Mouse (Mus musculus): ENCODE measurements around the gene 2210407C18Rik. TPM values are rescaled to one million over a fixed set of nuclear protein-coding genes. Genes with fewer than 3 reads are reported as not detected.
A peak's percentile ranks its signal among the peaks of the same experiment; 100 is the strongest.

The 2210407C18Rik gene
- not detected for total RNA-seq (2021)

DNA sequence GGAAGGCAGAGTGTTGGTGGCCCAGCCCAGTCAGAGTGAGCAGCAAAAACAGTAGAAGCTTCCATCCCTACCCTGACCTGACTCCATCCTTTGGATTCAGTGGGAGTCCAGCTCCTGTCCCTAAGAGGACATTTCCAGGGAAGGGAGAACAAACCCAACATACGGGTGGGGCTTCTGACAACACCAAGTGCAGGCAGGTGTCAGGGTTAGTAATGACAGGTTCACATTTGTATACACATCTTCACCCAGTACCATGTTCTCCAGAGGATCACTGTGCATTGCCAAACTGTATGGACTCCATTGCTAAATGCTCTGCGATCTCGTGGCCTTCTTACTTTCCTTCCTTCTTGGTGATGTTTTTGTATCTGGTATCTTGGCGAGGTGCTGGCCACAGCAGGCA is at the start of gene 2210407C18Rik:
Gene 2210407C18Rik, minus strand, starts transcription at position 101 of the 400 bp plus-strand sequence.
- intact Hi-C loops (cut with DNase I), result loop anchor here (10.0 kb wide), 1 partner anchor 331 kb away; no protein-coding TSS in a partner anchor

DNA sequence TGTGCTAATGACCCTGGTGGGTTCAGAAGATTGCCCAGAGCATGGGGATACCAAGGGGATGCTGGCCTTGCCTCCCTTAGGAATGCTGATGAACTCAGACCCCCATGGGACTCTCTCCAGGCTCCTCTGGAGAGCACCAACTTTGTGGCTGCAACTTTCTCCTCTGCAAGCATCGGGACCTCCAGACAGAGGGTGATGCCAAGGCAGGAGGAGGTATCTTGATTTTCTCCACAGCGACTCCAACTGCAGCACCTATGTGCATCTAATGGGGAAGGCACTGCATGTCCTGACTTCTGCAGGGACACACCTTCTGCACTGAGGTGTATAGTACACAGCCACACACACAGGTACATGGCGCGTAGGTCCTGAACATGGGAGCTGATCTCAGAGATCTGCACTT is 42.7 kb upstream of the 2210407C18Rik start, which contains the start of gene Olfr322:
Gene Olfr322, plus strand, starts transcription at position 187 of the 400 bp plus-strand sequence.
- DNase-seq (ENCODE audit: low spot score in 2 of 2), result no peak
- intact Hi-C loops (cut with DNase I), result no loop called here

More for the DNA sequence above, at the start of gene 2210407C18Rik:
- DNase-seq (ENCODE audit: low spot score in 2 of 2), result no peak

DNA sequence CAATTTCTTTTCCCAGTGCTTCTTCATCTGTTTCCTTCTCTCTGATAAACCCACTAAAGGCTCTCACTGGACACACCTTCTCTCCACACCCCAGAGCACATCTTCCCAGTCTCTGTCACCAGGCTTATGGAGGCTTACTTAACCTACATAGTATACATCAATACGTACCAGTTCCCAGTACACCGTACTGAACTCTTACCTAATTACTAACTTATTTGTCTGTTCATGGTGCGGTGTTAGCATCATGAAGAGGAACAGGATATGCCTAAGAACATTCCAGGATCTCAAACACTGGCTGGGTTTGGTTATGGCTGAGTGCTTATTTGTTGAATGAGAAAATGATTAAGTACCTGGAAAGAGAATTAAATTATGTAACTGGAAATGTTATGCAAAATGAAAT is 39.3 kb upstream of the 2210407C18Rik start:
- intact Hi-C loops (cut with DNase I), result no loop called here
- DNase-seq (ENCODE audit: low spot score in 2 of 2), result no peak

DNA sequence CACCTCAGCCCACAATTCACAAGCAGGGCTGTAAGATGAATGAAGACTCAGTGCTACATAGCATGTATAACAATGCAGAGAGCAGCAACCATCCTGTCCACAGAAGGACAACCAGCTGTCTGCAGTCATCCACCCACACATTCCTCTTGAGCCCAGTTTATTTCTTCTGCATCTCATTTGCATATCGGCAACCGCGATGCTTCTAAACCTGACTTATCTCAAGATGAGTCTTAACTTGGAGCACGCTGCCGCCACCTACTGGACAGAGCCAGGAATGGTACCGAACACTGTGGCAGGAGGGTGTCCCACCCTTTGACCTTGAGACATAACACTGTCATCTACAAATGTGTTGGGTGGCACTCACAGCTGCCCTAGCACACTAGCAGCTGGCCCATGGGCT is 27.5 kb upstream of the 2210407C18Rik start:
- DNase-seq (ENCODE audit: low spot score in 2 of 2), result peak; percentile 6 to 56
- intact Hi-C loops (cut with DNase I), result no loop called here

DNA sequence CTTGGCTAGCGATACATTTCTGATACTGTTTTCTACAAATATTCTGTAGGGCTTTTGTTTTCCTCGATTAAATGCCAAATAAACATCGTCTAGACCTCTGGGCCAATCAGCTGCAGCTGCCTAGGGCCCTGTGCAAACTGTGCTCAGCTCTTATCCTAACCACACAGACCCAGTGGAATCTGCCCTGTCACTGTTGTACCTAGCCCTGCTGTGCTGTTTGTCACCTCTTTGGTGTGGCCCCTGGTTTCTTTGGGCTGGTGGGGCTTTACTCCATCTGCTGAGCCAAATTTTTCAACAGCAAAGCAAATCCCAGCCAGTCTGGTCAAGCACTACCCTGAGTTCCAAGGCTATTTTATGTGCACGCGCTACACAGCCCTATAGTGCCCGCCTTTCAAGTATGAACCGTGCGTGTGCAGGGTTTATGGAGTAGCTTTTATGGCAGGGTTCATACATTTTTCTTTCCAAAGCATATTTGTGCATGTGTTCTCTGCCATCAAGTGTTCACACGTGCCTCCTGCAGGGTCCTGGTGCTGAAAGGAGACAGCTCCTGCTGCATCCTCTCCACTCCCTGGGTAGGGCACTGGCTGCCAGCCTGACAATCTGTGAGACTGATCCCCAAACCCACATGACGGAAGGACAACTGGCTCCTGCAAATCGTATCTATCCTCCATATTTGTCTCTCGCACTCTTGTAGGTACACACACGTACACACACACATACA is 25.9 kb upstream of the 2210407C18Rik start:
- intact Hi-C loops (cut with DNase I), result no loop called here

DNA sequence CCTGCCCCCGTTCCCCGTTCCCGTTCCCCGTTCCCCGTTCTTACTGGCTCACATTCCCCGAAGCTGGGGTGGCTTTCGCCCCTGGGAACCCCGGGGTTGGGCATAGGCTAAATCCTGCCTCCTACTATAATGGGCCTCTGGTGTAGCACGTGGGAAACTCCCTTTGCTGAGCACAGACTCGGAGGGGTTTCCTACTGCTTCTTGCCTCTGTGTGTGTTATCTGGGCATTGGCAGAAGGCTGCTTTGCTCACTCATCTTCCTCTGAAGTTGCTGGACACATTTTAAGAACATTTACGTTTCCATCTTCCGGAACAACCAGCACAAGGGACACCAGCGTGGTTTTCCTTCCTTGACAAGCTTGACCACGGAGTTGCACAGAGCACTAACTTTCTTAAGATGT is 25.2 kb upstream of the 2210407C18Rik start:
- intact Hi-C loops (cut with DNase I), result no loop called here
- DNase-seq (ENCODE audit: low spot score in 2 of 2), result no peak

More for the DNA sequence above, 25.9 kb upstream of the 2210407C18Rik start:
- no peak for DNase-seq (ENCODE audit: low spot score in 2 of 2)

DNA sequence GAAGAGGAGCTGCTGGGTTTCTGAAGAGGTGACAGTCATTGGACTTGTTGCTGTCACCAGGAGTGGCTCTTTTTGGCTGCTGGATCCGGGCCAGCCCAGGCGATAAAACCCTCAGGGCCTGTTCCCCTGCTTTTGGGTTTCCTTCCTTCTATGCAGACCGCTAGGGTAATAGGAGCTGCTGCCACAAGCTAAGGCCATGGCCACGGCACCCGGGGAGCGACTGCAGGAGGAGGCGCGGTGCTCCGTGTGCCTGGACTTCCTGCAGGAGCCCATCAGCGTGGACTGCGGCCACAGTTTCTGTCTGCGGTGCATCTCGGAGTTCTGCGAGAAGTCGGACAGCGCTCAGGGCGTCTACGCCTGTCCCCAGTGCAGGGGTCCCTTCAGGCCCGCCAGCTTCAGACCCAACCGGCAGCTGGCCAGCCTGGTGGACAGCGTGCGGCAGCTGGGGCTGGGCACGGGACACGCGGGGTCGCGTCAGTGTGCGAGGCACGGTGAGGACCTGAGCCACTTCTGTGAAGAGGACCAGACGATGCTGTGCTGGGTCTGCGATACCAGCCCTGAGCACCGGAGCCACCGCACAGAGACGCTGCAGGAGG is 24.5 kb upstream of the 2210407C18Rik start, which contains the start of gene Trim58:
Gene Trim58, plus strand, starts transcription at position 194 of the 596 bp plus-strand sequence.
- intact Hi-C loops (cut with DNase I), result no loop called here
- DNase-seq (ENCODE audit: low spot score in 2 of 2), result peak; percentile 2 to 4

DNA sequence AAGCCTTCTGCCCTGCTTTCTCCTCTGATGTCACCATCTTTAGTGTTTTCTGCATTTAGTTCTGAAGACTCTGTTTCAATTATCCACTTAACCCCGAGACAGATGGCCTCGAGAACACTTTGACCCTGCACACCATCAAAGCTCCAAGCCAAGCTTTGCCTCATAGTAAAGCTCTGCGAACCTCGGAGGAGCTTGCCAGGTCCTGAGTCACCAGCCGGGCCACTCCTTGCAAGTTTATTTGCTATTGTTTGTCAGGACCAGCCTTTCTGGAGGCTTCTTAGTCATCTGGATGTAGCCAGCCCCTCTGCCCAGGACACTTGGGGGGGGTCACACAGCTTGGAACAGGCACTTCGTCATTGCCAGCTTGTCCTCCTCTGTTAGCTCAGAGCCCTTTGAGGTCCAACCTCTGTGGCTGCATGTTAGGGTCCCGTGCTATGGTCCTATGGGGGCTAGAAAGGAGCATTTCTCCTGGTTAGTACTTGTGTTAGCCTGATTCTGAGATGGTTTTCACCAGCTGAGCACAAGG is 22.4 kb upstream of the 2210407C18Rik start:
- no peak for DNase-seq (ENCODE audit: low spot score in 2 of 2)
- intact Hi-C loops (cut with DNase I), result loop anchor here (5.0 kb wide), 1 partner anchor 236 kb away; no protein-coding TSS in a partner anchor

DNA sequence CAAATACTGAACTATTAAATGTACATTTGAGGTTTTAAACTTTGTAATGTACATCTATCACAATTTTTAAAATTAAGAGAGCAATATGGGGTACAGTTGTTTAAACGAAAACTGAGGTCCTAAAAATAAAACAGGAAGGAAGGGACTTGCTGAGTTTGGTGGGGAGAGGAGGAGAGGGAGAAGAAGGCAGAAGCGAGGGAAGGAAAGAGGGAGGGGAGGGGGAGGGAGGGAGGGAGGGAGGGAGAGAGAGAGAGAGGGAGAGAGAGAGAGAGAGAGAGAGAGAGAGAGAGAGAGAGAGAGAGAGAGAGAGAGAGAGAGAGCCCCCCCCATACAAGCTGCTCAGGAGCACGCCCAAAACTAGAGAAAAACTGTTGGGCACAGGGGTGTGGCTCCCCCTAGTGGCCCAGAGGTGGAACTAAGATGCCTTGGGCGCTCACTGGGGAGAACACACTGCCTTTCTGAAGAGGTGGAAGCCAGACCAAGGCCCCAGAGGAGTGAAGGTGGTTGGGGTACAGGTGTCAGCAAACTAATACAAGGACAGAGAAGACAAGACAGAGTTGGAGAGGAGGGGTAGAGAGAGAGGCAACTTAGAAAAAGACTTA is 20.6 kb upstream of the 2210407C18Rik start:
- intact Hi-C loops (cut with DNase I), result loop anchor here (5.0 kb wide), 1 partner anchor 234 kb away; no protein-coding TSS in a partner anchor
- DNase-seq (ENCODE audit: low spot score in 2 of 2), result peak; percentile 18 to 28

DNA sequence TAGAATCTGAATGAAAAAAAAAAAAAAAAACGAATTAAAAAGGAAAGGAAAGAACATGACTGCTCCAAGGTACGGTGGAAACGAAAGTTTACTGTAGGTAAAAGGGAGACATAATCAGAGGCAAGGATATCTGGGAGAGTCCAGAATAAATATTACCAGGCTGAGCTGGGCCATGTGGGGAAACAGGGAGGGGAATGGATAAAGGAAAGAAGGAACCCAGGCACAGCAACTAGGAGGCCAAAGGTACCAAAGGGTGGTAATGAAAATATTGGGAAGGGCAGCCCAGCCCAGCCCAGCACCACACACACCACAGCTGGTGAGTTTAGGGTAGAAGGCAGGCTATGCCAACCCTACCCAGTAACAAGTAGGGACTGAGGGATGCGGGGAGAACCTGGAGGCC is 19.0 kb upstream of the 2210407C18Rik start:
- intact Hi-C loops (cut with DNase I), result loop anchor here (5.0 kb wide), 1 partner anchor 233 kb away; no protein-coding TSS in a partner anchor
- no peak for DNase-seq (ENCODE audit: low spot score in 2 of 2)

DNA sequence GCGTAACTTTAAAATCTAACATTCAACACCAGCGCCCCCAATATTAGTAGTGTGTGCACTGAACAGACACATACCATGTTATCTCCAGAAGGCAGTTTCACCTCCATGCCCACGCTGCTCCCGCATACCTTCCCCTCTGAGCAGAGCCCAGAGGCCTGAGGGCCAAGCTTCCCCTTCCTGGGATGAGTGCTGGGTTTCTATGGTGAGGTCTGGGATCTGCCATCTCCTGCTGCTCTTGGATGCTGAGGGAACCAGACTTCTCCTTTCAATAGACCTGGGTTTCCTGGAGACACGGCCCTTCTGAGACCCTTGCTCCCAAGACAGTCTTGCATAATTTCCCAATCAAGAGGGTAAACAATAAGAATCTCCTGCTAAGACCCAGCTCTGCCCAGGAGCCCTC is 14.5 kb upstream of the 2210407C18Rik start, which contains the start of gene Olfr323:
Gene Olfr323, minus strand, starts transcription at position 101 of the 400 bp plus-strand sequence.
- intact Hi-C loops (cut with DNase I), result no loop called here
- DNase-seq (ENCODE audit: low spot score in 2 of 2), result no peak

DNA sequence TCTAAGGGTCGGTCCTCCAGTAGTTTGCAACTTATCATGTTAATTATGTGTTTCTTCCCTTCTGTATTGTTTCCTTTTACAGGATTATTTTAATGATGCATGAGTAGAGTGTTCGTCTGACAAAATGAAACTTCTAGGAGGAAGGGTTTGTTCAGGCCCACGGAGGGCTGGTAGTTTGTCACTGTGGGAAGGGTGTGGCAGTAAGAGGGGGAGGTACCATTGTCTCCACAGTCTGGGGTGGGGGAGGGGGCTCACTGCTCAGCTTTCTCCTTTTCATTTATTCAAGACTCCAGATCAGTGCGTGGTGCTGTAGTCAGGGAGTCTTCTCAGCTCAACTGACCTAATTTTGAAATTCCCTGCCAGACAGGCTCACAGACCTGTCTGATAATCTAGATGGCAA is 10.3 kb upstream of the 2210407C18Rik start:
- no peak for DNase-seq (ENCODE audit: low spot score in 2 of 2)
- intact Hi-C loops (cut with DNase I), result no loop called here

DNA sequence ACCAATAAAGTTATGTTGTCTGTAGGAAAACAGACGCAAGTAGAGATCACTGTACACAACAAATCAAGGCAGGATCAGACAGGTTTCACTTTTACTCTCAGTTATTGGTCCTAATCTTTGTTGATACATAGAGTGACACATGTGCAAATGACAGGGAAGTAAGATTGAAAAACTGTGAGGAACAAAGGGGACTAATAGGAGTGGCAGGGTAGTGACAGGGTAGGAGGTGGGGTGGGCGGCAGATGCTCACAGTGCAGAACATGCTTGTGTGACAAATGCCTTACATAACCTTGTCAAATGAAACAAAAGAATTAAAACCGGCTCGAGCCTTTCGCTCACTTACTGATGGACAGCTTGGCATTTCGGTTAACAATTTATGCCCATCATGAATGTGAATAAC is 2.9 kb upstream of the 2210407C18Rik start:
- intact Hi-C loops (cut with DNase I), result loop anchor here (10.0 kb wide), 1 partner anchor 334 kb away; no protein-coding TSS in a partner anchor
- DNase-seq (ENCODE audit: low spot score in 2 of 2), result no peak

DNA sequence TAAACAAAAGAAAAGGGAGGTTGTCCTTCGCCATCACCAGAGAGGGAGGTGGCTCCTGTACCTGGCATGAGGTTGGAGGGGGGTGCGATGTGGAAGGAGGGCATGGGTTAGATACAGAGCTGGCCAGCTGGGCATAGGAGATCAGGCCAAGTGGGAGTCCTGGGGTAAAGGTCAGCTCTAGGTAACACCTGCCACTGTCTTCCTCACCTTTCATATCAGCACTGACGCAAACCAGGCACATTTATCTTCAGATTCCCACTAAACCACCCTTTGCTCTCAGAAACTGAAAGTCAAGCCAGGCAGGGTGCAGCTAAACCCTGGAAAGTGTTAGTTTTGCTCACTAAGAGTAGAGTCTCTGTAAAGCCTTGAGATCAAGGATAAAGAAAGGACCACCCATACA is 2.5 kb upstream of the 2210407C18Rik start:
- intact Hi-C loops (cut with DNase I), result loop anchor here (10.0 kb wide), 1 partner anchor 334 kb away; no protein-coding TSS in a partner anchor
- no peak for DNase-seq (ENCODE audit: low spot score in 2 of 2)

DNA sequence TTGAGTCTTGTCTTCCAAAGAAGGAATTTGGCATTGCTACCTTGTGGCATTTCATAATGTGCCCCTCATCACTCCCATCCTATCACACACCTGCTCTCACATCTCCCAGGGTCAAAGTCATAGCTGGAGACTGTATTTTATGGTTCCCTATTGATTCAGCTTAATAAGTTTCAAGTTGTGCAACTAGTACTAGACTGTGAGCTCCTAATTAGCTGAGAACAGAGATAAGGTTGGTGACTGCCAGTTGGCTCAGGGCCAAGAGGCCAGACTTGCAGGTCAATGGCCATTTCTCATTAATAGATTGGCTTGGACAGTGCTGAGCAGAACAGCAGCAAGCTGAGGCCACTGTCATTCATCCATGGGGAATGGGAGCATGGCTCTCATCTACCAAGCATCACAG is 1.3 kb downstream of the 2210407C18Rik start:
- intact Hi-C loops (cut with DNase I), result loop anchor here (10.0 kb wide), 1 partner anchor 330 kb away; no protein-coding TSS in a partner anchor
- no peak for DNase-seq (ENCODE audit: low spot score in 2 of 2)

DNA sequence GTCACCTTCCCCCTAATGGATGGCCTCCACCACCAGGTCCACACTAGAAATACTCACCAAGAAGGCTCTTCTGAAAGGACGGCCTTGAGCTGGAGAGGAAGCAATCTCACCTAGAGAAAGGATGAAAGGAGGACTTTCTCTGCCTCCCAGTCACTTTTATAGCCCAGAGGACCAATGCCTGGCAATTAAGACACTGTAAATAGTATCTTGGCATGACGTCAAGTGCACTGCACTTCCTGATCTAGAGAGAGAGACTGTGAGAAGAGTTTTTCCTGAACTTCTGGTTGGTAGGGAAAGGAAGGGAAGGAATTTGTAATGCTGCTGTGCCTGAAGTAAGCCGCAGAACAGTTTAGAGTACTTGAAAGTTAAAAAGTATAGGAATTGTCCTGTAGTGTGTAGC is 2.5 kb downstream of the 2210407C18Rik start:
- intact Hi-C loops (cut with DNase I), result loop anchor here (10.0 kb wide), 1 partner anchor 329 kb away; no protein-coding TSS in a partner anchor
- no peak for DNase-seq (ENCODE audit: low spot score in 2 of 2)

DNA sequence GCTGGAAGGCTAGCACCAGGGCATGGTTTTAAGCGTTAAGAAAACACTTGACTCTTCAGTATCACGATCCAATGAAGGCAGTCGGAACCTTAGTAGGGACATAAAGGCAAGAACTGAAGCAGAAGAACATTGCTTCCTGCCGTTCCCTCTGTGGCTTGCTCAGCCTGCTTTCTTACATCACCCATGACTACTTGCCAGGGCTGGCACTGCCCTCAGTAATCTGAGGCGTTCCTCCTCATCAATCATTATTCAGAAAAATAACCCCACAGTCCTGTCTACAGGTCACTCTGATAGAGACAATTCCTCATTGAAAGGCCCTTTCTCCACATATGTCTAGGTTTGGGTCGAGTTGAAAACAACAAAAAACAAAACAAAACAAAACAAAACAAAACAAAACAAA is 8.8 kb downstream of the 2210407C18Rik start:
- DNase-seq (ENCODE audit: low spot score in 2 of 2), result no peak
- intact Hi-C loops (cut with DNase I), result no loop called here

DNA sequence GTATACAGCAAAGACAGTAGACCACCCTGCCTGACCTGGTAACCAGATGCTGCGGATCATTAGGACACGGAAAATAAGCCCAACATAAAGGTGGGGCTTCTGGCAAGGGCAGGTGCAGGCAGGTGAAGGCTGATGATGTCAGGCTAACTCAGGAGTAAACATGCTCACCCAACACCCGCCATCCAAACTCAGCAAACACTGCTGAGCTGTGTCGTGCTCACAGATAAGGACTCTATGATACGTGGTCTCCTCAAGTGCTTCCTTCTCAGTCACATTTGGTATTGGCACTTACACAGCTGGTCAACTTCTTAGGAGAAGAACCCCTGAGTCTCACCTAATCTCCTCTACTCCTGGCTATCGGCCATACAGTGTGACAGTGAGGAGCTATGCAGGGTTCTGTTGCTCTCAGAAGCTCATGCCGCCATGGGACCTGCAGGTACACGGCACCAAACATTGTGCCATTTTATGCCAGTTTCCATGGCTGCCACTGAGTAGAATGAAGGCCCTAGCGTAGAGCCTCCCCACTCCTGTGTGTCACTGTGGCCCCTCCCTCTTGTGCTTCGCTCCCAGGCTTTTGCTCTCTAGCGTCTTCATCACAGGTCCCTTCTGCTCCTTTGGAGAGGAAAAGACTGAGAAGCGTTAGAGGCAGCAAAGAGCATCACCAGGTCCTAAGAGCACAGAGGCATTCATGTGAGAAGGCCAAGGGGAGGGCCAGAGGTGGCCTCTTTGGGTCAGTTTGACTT is 9.5 kb downstream of the 2210407C18Rik start:
- intact Hi-C loops (cut with DNase I), result no loop called here
- no peak for DNase-seq (ENCODE audit: low spot score in 2 of 2)

DNA sequence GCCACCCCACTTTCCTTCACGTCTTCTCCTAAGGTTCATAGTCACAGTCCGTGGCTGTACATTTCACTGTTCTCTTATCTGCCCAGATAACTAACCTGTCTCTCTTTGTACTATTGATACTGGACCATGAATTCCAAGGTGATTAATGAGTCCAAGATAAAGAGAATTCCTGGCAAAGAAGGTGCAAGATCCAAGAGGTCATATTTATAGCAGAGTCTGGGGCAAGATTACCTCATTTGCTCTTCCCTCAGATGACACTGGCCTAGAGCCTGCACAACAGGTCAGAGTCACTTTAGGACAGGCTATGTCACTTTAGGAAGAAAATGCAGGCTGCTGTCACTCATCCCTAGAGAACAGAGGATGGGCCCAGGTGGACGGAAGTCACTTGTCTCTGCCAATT is 10.6 kb downstream of the 2210407C18Rik start:
- intact Hi-C loops (cut with DNase I), result no loop called here
- no peak for DNase-seq (ENCODE audit: low spot score in 2 of 2)
